21 mouse cellular contexts compared by ENCODE assay signal in genomic region chr2:7578196-7578595, GRCm38 (mm10).
DNase-seq lines count a peak whose midpoint lies in the region; ATAC-seq lines count a peak whose summit lies in the region.
"Had no signal": no experiment of that assay in that cellular context is flagged by ENCODE, and none has a peak within 500 bp of the region (broad histone marks: within the 10 kb centered on the region; RNA-seq: fewer than 3 reads in every experiment).

No protein-coding gene starts in this region.

- no peaks in the 10 kb centered on the region for H3K4me1 ChIP-seq in forebrain, embryonic 14.5 days (ENCODE audit: control insufficient read depth, insufficient read depth, low read length)
- no peaks in the 10 kb centered on the region for H3K4me1 ChIP-seq in forebrain, embryonic 10.5 days
- H3K4me1 ChIP-seq: embryonic facial prominence, embryonic 15.5 days; heart, embryonic 12.5 days; hindbrain, embryonic 10.5 days; intestine, embryonic 15.5 days had no signal

- H3K4me3 ChIP-seq in forebrain, embryonic 14.5 days (ENCODE audit: low read depth, low read length), result no peak overlapping the region
- H3K4me3 ChIP-seq in forebrain, embryonic 10.5 days, result no peak overlapping the region
- H3K4me3 ChIP-seq: embryonic facial prominence, embryonic 15.5 days; erythroblast, embryonic 14.5 days; gastrocnemius, adult 2 months; heart, embryonic 12.5 days; hindbrain, embryonic 10.5 days; intestine, embryonic 15.5 days had no signal

- 90% methylated on average over 2 of the region's 2 CpGs for WGBS in forebrain, embryonic 14.5 days
- 89% methylated on average over 2 of the region's 2 CpGs for WGBS in forebrain, embryonic 10.5 days

- H3K27ac ChIP-seq in forebrain, embryonic 14.5 days (ENCODE audit: low read depth, low read length), result no peak overlapping the region
- H3K27ac ChIP-seq in forebrain, embryonic 10.5 days, result no peak overlapping the region
- H3K27ac ChIP-seq: embryonic facial prominence, embryonic 15.5 days; gastrocnemius, adult 2 months; hindbrain, embryonic 10.5 days; hindbrain, embryonic 14.5 days; intestine, embryonic 15.5 days had no signal

- H3K36me3 ChIP-seq in forebrain, embryonic 14.5 days (ENCODE audit: control insufficient read depth, insufficient read depth, low read length), result no peaks in the 10 kb centered on the region
- no peaks in the 10 kb centered on the region for H3K36me3 ChIP-seq in forebrain, embryonic 10.5 days (replicated peaks)
- H3K36me3 ChIP-seq: embryonic facial prominence, embryonic 15.5 days; heart, embryonic 12.5 days; hindbrain, embryonic 10.5 days; intestine, embryonic 15.5 days had no signal

- H3K9me3 ChIP-seq in forebrain, embryonic 14.5 days (replicated peaks; ENCODE audit: control insufficient read depth, low read length), result no peaks in the 10 kb centered on the region
- no peaks in the 10 kb centered on the region for H3K9me3 ChIP-seq in forebrain, embryonic 10.5 days
- H3K9me3 ChIP-seq: embryonic facial prominence, embryonic 15.5 days; heart, embryonic 12.5 days; hindbrain, embryonic 10.5 days; intestine, embryonic 15.5 days had no signal

- H3K9ac ChIP-seq in forebrain, embryonic 14.5 days (ENCODE audit: low read length), result no peak overlapping the region
- H3K9ac ChIP-seq: embryonic facial prominence, embryonic 15.5 days; heart, embryonic 12.5 days; hindbrain, embryonic 14.5 days; intestine, embryonic 15.5 days had no signal

- no peak overlapping the region for H3K4me2 ChIP-seq in forebrain, embryonic 14.5 days (ENCODE audit: low read length)
- H3K4me2 ChIP-seq: embryonic facial prominence, embryonic 15.5 days; heart, embryonic 12.5 days; hindbrain, embryonic 14.5 days; intestine, embryonic 15.5 days had no signal

- no peaks in the 10 kb centered on the region for H3K27me3 ChIP-seq in forebrain, embryonic 14.5 days (replicated peaks; ENCODE audit: control insufficient read depth, insufficient read depth, low read length)
- no peaks in the 10 kb centered on the region for H3K27me3 ChIP-seq in forebrain, embryonic 10.5 days (ENCODE audit: poor library complexity, severe bottlenecking)
- H3K27me3 ChIP-seq: embryonic facial prominence, embryonic 15.5 days; heart, embryonic 12.5 days; intestine, embryonic 15.5 days had no signal

- ATAC-seq in forebrain, embryonic 14.5 days, result no peak
- peak; percentile 85 for ATAC-seq in frontal cortex, adult (ENCODE audit: low TSS enrichment)
- ATAC-seq: intestine, embryonic 15.5 days had no signal

- peak; percentile 8 for DNase-seq in forebrain, embryonic 14.5 days (ENCODE audit: low spot score)
- no peak for DNase-seq in forebrain, embryonic 10.5 days (ENCODE audit: extremely low spot score, low spot score)
- no peak for DNase-seq in frontal cortex, postnatal 10 days (ENCODE audit: low spot score in 2 of 2)
- peak; percentile 50 for DNase-seq in left cerebral cortex, adult 11 months (ENCODE audit: low spot score)
- DNase-seq in left cerebral cortex, adult 18-20 months (ENCODE audit: low spot score in 2 of 2), result no peak
- peak; percentile 70 for DNase-seq in brain, adult 2 months (ENCODE audit: low read depth, low spot score)
- no peak for DNase-seq in cerebellum, postnatal 4 days (ENCODE audit: low spot score in 2 of 2)
- DNase-seq: adrenal gland, postnatal 10 days; B cell, adult 2 months; cerebellum, adult 18-20 months; cerebellum, postnatal 10 days; embryo, embryonic 11 days; gastrocnemius, adult 2 months; gastrocnemius, postnatal 25 days had no signal

Comparison
In these comparisons a context has a peak if more than half of its experiments do, and no peak if none do; other contexts are left out.
1. DNase-seq: peak in forebrain, embryonic 14.5 days (single experiment), left cerebral cortex, adult 11 months (single experiment) and brain, adult 2 months (single experiment); none in forebrain, embryonic 10.5 days (single experiment), frontal cortex, postnatal 10 days (0 of 2), left cerebral cortex, adult 18-20 months (0 of 2) and cerebellum, postnatal 4 days (0 of 2).